Mouse (Mus musculus) bone marrow, adult 2 months (tissue): Measurements from ENCODE around the gene Plekha5.

Experiments
- CTCF ChIP-seq: fragments of 200-500 bp; IDR thresholded peaks from 2 replicates; pipeline ENCODE4 v1.5.1; 2011; ENCODE audit warnings: low read length, control low read depth; ENCODE audit not compliant: control insufficient read depth, insufficient read depth
- POLR2A ChIP-seq: fragments of 200-500 bp; IDR thresholded peaks from 2 replicates; pipeline ENCODE4 v1.6.1; 2011; ENCODE audit warnings: low read depth, mild to moderate bottlenecking, control low read depth, low read length, borderline replicate concordance; ENCODE audit not compliant: control insufficient read depth

- TF ChIP-seq CTCF: no peak
- TF ChIP-seq POLR2A: no peak
These were observed 104.6 kb downstream of the Plekha5 start for GRCm38 (mm10) chr6:140528414-140528813.
